Mouse (Mus musculus) embryonic fibroblast, embryonic 13.5 days (primary cell): ENCODE measurements around the gene Ttc23. TPM values are rescaled to one million over a fixed set of nuclear protein-coding genes. Genes with fewer than 3 reads are reported as not detected.

Experiments used
- H3K27ac ChIP-seq: 2 replicates; pipeline ENCODE4 v1.5.1; 2012; ENCODE audit warnings: low read length, control low read depth, inconsistent platforms; ENCODE audit not compliant: insufficient read depth
- H3K4me1 ChIP-seq: 2 replicates; pipeline ENCODE4 v1.6.1; 2011; ENCODE audit warnings: low read length; ENCODE audit not compliant: control insufficient read depth, insufficient read depth
- H3K4me3 ChIP-seq: 2 replicates; pipeline ENCODE4 v1.5.1; 2011; ENCODE audit warnings: mild to moderate bottlenecking, control low read depth, low read length; ENCODE audit not compliant: insufficient read depth
- CTCF ChIP-seq: IDR thresholded peaks from 2 replicates; pipeline ENCODE4 v1.5.1; 2011; ENCODE audit warnings: mild to moderate bottlenecking, control low read depth, low read length, moderate library complexity, borderline replicate concordance; ENCODE audit not compliant: insufficient read depth
- POLR2A ChIP-seq: IDR thresholded peaks from 2 replicates; pipeline ENCODE4 v1.6.1; 2011; ENCODE audit warnings: low read depth, mild to moderate bottlenecking, control low read depth, low read length, moderate library complexity
- polyA plus RNA-seq: library from polyadenylated mRNA; stranded (reverse); fragments of >200 nt; gene quantifications from 2 replicates; pipeline ENCODE4 v1.2.4, GENCODE M21; 2011; ENCODE audit warnings: low read depth; ENCODE audit not compliant: missing spikeins, insufficient read length

Ttc23 gene
- polyA plus RNA-seq, 1 experiment = 54.8 TPM

DNA sequence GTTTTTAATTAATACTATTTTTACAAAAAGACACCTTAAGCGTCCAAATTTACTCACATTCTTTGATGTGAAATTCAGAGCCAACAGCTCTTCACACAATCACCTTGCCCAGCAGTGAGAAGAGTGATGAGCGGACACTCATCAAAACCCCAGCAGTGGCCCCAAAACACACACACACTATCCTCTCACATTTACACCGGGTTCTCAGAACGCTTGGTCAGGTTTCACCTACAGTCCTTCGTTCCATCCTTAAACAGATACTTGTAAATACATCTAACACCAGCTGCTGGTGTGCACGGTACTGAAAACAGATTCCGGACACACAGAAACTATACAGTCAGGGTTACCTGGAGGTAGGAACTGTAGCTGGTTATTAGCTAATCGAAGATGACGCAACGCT lies 29.6 kb upstream of the Ttc23 start:
- Histone ChIP-seq H3K4me3 (no peak overlapping the region), H3K27ac (0 out of 2 replicates have a peak overlapping the region, but pooled peaks have one; percentile 99), H3K4me1 (peaks cover 28% of the 10 kb centered on the region)
- no peak for TF ChIP-seq CTCF
- TF ChIP-seq POLR2A = no peak

DNA sequence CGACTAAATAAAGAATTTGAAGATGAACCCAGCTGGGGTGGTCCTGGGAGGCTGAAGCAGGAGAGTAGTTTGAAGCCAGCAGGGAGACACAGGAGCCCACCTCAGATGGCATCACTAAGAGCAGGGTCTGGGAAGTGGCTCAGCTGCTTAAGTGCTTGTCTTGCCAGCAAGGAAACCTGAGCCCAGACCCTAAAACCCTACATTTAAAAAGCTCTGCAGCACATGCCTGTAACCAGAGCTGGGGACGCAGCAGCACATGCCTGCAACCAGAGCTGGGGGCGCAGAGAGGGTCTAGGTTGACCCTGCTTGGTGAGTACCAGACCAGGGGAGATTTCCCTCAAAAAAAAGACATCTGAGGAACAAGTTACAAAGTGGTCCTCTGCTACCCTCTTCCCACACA lies 28.9 kb upstream of the Ttc23 start:
- H3K4me3 ChIP-seq = no peak overlapping the region
- H3K27ac ChIP-seq = no peak overlapping the region
- H3K4me1 ChIP-seq = peaks cover 28% of the 10 kb centered on the region
- TF ChIP-seq CTCF (no peak), POLR2A (no peak)

DNA sequence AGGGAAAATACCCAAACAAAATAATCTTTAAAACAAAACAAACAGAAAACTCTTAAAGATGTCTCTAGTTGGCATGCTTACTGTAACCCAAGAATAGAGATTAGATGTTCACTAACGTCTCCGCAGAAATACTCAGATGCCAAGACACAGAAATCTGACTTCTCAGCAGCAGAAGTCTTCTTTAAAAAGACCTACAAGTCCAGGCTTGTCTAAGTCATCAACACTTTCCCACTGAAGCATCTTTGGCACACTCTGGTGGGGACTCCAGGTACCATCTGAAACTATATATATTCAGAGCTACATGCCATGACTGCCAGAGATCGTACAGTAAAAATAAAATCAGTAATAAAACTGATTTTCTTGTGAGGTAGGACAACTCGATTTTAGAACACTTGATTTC lies 27.4 kb upstream of the Ttc23 start:
- TF ChIP-seq CTCF (no peak), POLR2A (peak; percentile 13; the same call in 1 of the 2 replicates)
- peaks cover 28% of the 10 kb centered on the region for H3K4me1 ChIP-seq
- peak overlapping the region; percentile 92 for H3K27ac ChIP-seq
- H3K4me3 ChIP-seq = no peak overlapping the region

DNA sequence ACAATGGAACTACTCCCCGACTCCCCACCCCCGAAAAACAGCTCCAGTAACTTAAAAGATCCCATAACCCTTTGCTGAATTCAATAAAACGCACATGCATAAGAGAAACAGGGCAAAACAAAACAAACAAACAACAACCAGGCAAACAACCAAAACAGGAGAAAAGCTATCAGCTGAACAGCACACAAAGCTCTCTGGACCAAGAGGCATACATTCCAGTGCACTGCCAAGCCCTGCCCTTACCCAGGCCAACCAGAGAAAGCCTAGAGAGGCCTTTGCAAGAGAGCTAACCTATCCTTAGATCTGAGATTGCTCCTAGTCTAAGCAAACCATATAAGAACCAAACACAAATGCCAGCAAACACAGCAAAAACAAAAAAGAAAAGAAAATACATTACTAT lies 25.1 kb upstream of the Ttc23 start:
- Histone ChIP-seq H3K4me1 (peaks cover 12% of the 10 kb centered on the region), H3K27ac (no peak overlapping the region), H3K4me3 (no peak overlapping the region)
- no peak for TF ChIP-seq CTCF
- TF ChIP-seq POLR2A = no peak

DNA sequence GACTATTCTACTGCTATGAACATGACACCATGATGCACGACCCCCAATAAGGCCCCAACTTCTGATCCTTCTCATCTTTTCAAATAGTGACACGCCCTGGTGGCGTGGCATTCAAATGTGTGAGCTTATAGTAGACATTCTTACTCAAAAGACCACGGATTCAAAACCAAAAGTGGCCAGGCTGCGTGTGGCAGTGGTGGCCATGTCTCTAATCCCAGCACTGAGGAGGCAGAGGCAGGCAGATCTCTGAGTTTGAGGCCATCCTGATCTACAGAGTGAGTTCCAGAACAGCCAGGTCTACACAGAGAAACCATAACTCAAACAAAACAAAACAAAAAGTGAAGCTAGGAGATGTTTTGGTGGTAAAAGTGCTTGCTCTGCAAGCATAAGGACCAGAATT lies 20.5 kb upstream of the Ttc23 start:
- Histone ChIP-seq H3K4me3 (no peak overlapping the region), H3K4me1 (peaks cover 2% of the 10 kb centered on the region; the same call in 1 of the 2 replicates), H3K27ac (no peak overlapping the region)
- TF ChIP-seq CTCF (no peak), POLR2A (no peak)

DNA sequence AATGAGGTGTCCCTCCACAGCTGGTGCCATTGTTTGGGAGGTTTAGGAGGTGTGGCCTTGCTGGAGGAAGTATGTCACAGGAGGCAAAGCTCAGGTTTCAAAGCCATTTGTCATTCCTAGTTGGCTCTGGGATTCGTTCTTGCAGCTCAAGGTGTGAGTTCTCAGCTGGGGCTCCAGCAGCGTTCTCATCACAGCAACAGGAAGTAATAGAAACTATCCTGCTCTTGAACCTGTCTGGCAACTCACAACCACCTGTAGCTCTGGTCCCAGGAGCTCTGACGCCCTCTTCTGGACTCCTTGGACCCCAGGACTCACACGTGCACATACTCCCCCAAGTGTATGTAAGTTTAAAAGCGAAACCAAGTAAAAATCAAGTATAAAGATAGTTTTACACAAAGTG lies 17.5 kb upstream of the Ttc23 start:
- TF ChIP-seq POLR2A = no peak
- TF ChIP-seq CTCF = no peak
- Histone ChIP-seq H3K27ac (no peak overlapping the region), H3K4me1 (peaks cover 2% of the 10 kb centered on the region; the same call in 1 of the 2 replicates), H3K4me3 (no peak overlapping the region)

DNA sequence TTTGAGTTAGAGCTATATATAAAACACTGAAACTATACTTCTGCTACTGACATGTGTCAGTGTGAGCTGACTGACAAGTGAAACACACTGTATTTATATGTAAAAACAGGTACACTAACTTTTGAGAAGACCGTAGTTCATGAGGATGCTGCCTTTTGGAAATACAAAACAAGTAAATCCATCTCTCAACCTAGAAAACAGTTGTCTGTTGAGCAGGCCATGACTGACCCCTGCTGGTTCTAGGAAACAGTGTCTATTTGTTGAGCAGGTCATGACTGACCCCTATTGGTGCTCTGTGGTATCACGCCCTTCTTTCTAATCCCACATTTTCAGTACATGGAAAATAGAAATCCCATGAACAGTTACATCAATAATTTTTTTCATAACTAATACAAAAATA lies 16.4 kb upstream of the Ttc23 start:
- peak overlapping the region; percentile 6; the same call in 1 of the 2 replicates for H3K27ac ChIP-seq
- H3K4me1 ChIP-seq = peaks cover 2% of the 10 kb centered on the region; the same call in 1 of the 2 replicates
- no peak overlapping the region for H3K4me3 ChIP-seq
- TF ChIP-seq CTCF = peak; percentile 71
- no peak for TF ChIP-seq POLR2A

DNA sequence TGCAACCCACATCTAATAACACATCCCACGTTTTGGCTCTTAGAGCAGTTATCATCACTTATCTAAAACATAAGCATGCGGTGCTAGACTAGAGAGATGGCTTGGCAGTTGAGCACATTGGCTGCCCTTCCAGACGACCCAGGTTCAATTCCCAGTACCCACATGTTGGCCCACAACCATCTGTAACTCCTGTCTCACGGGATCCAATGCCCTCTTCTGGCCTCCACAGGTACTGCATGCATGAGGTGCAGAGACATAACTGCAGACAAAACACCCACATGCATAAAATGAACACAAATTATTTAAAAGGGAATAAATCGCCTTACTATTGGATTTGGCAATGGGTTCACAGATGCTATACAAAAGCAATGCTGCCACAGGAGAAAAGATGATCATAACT lies 14.8 kb upstream of the Ttc23 start:
- Histone ChIP-seq H3K4me3 (no peak overlapping the region), H3K4me1 (peaks cover 2% of the 10 kb centered on the region; the same call in 1 of the 2 replicates), H3K27ac (no peak overlapping the region)
- TF ChIP-seq CTCF (no peak), POLR2A (no peak)

DNA sequence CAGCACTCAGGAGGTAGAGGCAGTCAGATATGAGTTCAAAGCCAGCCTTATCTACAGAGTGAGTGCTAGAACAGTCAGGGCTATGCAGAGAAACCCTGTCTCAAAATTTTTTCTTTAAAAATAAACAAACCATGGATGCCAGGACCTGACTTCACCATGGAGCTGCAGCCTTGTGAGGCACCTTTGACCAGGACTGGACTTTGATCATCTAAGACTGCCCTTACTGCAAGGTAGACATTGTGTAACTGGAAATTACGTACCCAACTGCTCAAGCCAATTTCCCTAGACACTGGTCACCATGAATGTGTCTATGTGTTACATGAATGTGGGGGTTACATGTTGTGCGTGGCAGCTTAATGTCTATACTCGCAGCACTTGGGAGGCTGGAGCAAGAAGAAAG lies 13.0 kb upstream of the Ttc23 start:
- TF ChIP-seq POLR2A (no peak), CTCF (no peak)
- H3K27ac ChIP-seq = no peak overlapping the region
- peaks cover 3% of the 10 kb centered on the region; the same call in 1 of the 2 replicates for H3K4me1 ChIP-seq
- no peak overlapping the region for H3K4me3 ChIP-seq

DNA sequence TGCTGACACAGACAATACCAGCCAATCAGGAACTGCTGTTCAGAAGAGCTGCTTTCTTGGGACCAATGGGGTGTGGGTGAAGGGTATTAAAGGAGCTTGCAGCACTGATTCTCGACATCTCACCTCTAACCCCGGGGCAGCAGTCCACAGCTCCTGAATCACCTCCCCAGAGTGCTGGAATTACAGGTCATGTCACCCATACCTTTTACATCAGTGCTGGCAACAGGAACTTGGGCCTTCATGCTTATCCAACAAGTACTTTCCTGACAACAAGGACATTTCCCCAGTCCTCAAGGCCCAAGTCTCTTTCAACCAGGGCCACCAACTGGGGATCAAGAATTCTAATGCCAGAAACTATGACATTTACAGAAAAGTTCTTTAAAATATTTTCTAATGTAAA lies 11.0 kb upstream of the Ttc23 start:
- TF ChIP-seq POLR2A (no peak), CTCF (no peak)
- no peak overlapping the region for H3K27ac ChIP-seq
- H3K4me1 ChIP-seq = peaks cover 5% of the 10 kb centered on the region; the same call in 1 of the 2 replicates
- H3K4me3 ChIP-seq = no peak overlapping the region
